Mouse (Mus musculus) heart, adult 2 months (tissue): Measurements from ENCODE around the gene Afg3l1. TPM values are rescaled to one million over a fixed set of nuclear protein-coding genes. Genes with fewer than 3 reads are reported as not detected.
"Not testable (repeated sequence)": the region's sequence is repeated elsewhere in the genome, so short reads cannot be mapped to it uniquely, and the experiment has no call there.

ENCODE experiments used
- DNase-seq, 2 experiments: peaks; one replicate each; pipeline ENCODE4 v3.0.0; 2021
- H3K27ac ChIP-seq: fragments of 200-600 bp; 2 replicates; pipeline ENCODE4 v1.8.1; 2022
- H3K27me3 ChIP-seq: fragments of 200-500 bp; 2 replicates; pipeline ENCODE4 v1.6.1; 2012; ENCODE audit warnings: mild to moderate bottlenecking, low read length, inconsistent platforms, mixed read lengths; ENCODE audit not compliant: control insufficient read depth, insufficient read depth
- H3K36me3 ChIP-seq: fragments of 200-500 bp; 2 replicates; pipeline ENCODE4 v1.6.1; 2012; ENCODE audit warnings: low read length, inconsistent platforms; ENCODE audit not compliant: control insufficient read depth, insufficient read depth
- H3K4me1 ChIP-seq: fragments of 200-500 bp; 2 replicates; pipeline ENCODE4 v1.6.1; 2011; ENCODE audit warnings: low read length; ENCODE audit not compliant: control insufficient read depth, insufficient read depth
- H3K4me3 ChIP-seq: fragments of 200-600 bp; 2 replicates; pipeline ENCODE4 v1.8.1; 2022
- H3K79me2 ChIP-seq: fragments of 200-500 bp; replicated peaks from 2 replicates; pipeline ENCODE4 v1.6.1; 2012; ENCODE audit warnings: mild to moderate bottlenecking, inconsistent platforms, low read length, moderate library complexity, mixed read lengths; ENCODE audit not compliant: control insufficient read depth, insufficient read depth
- H3K9ac ChIP-seq: fragments of 200-500 bp; 2 replicates; pipeline ENCODE4 v1.6.1; 2012; ENCODE audit warnings: low read depth, mild to moderate bottlenecking, control low read depth, inconsistent platforms, low read length, mixed read lengths
- CTCF ChIP-seq: fragments of 200-600 bp; IDR thresholded peaks from 2 replicates; pipeline ENCODE4 v1.8.1; 2022; ENCODE audit warnings: antibody characterized with exemption, mild to moderate bottlenecking, moderate library complexity
- EP300 ChIP-seq: fragments of 200-500 bp; IDR thresholded peaks from 2 replicates; pipeline ENCODE4 v1.6.1; 2011; ENCODE audit warnings: low read depth, low read length, control low read depth; ENCODE audit not compliant: insufficient read depth
- POLR2A ChIP-seq: fragments of 200-500 bp; IDR thresholded peaks from 2 replicates; pipeline ENCODE4 v1.6.1; 2011; ENCODE audit warnings: mild to moderate bottlenecking, low read depth, low read length, control low read depth; ENCODE audit not compliant: insufficient read depth
- WGBS: fragments of 180-500 bp; shearing (Covaris S2); methylation state at CpG from one replicate; pipeline ENCODE4 v1.1.7; 2018; 5-methylcytosine and 5-hydroxymethylcytosine counted together
- intact Hi-C: fragments of 180-260 bp; cut with DNase I; formaldehyde crosslinking; loops from one replicate; pipeline ENCODE4 v1.15.1; 2025
- long read RNA-seq: library from polyadenylated mRNA; stranded (forward); transcript quantifications from one replicate; pipeline ENCODE4 v2.0.0, GENCODE M21; 2021
- polyA plus RNA-seq: library from polyadenylated mRNA; depleted of rRNA; stranded (reverse); fragments of >200 nt; gene quantifications from 2 replicates; pipeline ENCODE4 v1.2.3, GENCODE M21; 2012; rRNA removed
- total RNA-seq, 2 experiments: library from RNA; stranded (reverse); gene quantifications; 2 replicates each; pipeline ENCODE4 v1.2.3; 2021

Afg3l1 gene
- total RNA-seq (10 to 100 TPM; 60.1 to 65.1 TPM), polyA plus RNA-seq (22.6 and 39.2 TPM in 2 replicates)
- long read RNA-seq, full-length matches to known transcripts: 125 of 127 reads
- long read RNA-seq, partial matches to known transcripts: 1 of 127 reads
- long read RNA-seq, other reads (novel, unspliced or antisense): 1 of 127 reads

- intact Hi-C loops: loop anchor here (5.0 kb wide), 1 partner anchor 35 kb away; no protein-coding TSS in a partner anchor
- H3K4me1 ChIP-seq: peaks cover 9% of the 10 kb centered on the region
- under 1% methylated on average over 57 of the region's 58 CpGs for WGBS
- peak within 1 kb of the TSS; percentile 96 for H3K27ac ChIP-seq
- no peaks in the 10 kb centered on the region for H3K36me3 ChIP-seq
- H3K4me3 ChIP-seq: peak within 1 kb of the TSS; percentile 89
- H3K79me2 ChIP-seq: no peaks in the 10 kb centered on the region
- TF ChIP-seq CTCF (no peak), POLR2A (peak; percentile 75), EP300 (peak; percentile 50; the same call in 1 of the 2 replicates)
- H3K9ac ChIP-seq: peak within 1 kb of the TSS; percentile 94
- peak; percentile 97 for DNase-seq
- no peaks in the 10 kb centered on the region for H3K27me3 ChIP-seq
These were observed at the start of gene Afg3l1 for GRCm38 (mm10) chr8:123477737-123478258. Gene Afg3l1, plus strand, starts transcription at chr8:123477903.

GRCm38 (mm10) chr8:123428343-123428893 lies 49.3 kb upstream of the Afg3l1 start:
- no peak for DNase-seq
- no peak for TF ChIP-seq POLR2A
- no peak for TF ChIP-seq CTCF
- TF ChIP-seq EP300: no peak
- no peak overlapping the region for H3K9ac ChIP-seq
- no peaks in the 10 kb centered on the region for H3K36me3 ChIP-seq
- no peaks in the 10 kb centered on the region for H3K79me2 ChIP-seq
- 97% methylated on average over 29 of the region's 29 CpGs for WGBS
- intact Hi-C loops: no loop called here
- no peak overlapping the region for H3K27ac ChIP-seq
- no peaks in the 10 kb centered on the region for H3K4me1 ChIP-seq
- no peak overlapping the region for H3K4me3 ChIP-seq
- H3K27me3 ChIP-seq: no peaks in the 10 kb centered on the region

DNA sequence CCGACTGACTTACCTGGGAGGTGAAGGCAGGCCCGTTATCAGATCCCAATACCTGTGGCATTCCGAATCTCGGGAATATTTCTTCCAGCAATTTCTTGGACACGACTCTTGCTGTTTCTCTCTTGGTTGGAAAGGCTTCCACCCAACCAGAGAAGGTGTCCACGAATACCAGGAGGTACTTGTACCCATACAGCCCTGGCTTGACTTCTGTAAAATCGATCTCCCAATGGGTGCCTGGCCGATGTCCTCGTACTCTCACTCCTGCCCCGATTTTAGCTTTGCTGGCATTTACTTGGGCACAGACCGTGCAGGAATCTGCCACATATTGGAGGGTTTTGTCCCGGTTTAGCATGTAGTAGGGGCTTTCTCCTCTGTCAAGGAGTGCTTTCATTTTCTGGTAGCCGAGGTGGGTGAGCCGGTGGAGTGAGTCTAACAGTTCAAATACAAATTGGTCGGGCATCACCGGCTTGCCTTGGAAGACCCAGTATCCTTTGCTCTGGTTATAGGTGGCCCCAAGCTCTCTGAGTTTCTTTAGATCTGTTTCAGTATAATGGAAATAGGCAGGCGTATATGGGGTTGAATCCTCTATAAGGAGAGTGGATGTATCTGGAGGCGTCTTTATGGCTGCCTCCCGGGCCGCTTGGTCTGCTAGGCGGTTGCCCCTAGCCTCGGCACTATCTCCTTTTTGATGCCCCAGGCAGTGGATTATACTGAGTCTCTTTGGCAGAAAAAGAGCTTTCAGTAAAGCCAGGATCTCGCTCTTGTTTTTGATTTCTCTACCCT lies 48.6 kb upstream of the Afg3l1 start:
- TF ChIP-seq EP300 (no peak), CTCF (no peak)
- Histone ChIP-seq H3K79me2 (no peaks in the 10 kb centered on the region), H3K4me1 (no peaks in the 10 kb centered on the region), H3K4me3 (no peak overlapping the region), H3K36me3 (no peaks in the 10 kb centered on the region), H3K27ac (no peak overlapping the region), H3K9ac (no peak overlapping the region), H3K27me3 (no peaks in the 10 kb centered on the region)
- WGBS: 94% methylated on average over 23 of the region's 23 CpGs
- intact Hi-C loops: no loop called here
- no peak for DNase-seq

DNA sequence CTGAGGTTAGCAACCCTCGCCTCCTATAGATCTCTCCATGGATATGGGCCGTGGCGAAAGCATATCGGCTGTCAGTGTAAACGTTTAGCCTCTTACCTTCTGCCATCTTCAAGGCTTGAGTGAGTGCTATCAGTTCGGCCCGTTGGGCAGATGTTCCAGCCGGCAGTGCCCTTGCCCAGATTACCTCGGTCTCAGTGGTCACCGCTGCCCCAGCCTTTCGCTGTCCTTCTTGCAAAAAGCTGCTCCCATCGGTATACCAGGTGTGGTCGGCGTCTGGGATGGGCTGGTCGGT lies 48.0 kb upstream of the Afg3l1 start:
- intact Hi-C loops: not testable (repeated sequence)

GRCm38 (mm10) chr8:123430936-123431335 lies 46.8 kb upstream of the Afg3l1 start:
- H3K4me1 ChIP-seq, H3K36me3 ChIP-seq, H3K79me2 ChIP-seq, H3K9ac ChIP-seq, intact Hi-C loops, H3K4me3 ChIP-seq, DNase-seq, H3K27ac ChIP-seq, H3K27me3 ChIP-seq: not testable (repeated sequence)
- 85% methylated on average over 8 of the region's 8 CpGs for WGBS

More for the DNA sequence above, 48.0 kb upstream of the Afg3l1 start:
- WGBS: 95% methylated on average over 15 of the region's 15 CpGs
- not testable (repeated sequence) for H3K4me3 ChIP-seq, DNase-seq, H3K27me3 ChIP-seq, H3K4me1 ChIP-seq, H3K36me3 ChIP-seq, H3K27ac ChIP-seq, H3K79me2 ChIP-seq, H3K9ac ChIP-seq

DNA sequence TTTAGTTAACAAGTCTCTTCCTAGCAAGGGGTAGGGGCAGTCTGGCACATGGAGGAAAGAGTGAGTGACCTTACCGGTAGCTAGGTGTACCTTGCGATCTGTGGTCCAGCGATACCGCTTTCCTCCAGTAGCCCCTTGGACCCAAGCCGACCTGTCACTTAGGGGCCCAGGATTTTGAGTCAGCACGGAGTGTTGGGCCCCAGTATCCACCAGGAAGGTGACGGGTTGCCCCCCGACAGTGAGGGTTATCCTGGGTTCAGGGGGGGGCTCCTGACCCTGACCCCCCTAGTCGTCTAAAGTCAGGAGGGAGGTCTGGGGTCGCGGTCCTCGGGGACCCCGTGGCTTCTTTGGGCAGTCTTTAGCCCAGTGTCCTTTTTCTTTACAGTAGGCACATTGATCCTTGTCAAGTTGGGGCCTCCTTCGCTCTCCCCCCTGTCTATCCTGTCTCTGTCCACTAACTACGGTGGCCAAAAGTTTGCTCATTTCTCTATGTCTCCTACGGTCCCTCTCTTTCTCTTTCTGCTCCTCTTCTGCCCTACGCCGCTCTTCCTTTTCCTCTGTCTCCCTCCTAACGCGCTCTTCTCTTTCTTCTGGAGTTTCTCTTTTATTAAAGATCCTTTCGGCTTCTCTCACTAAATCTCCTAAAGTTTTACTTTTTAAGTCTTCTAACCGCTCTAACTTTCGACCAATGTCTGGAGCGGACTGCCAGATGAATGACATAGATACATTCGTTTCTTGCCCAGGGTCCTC lies 45.9 kb upstream of the Afg3l1 start:
- TF ChIP-seq EP300 (no peak), CTCF (no peak), POLR2A (no peak)
- Histone ChIP-seq H3K4me1 (no peaks in the 10 kb centered on the region), H3K79me2 (no peaks in the 10 kb centered on the region), H3K36me3 (no peaks in the 10 kb centered on the region), H3K9ac (no peak overlapping the region), H3K27me3 (no peaks in the 10 kb centered on the region), H3K4me3 (no peak overlapping the region), H3K27ac (no peak overlapping the region)
- no peak for DNase-seq
- intact Hi-C loops: no loop called here
- WGBS: 95% methylated on average over 25 of the region's 25 CpGs
